Mouse (Mus musculus): ENCODE data around the gene Nub1. TPM values are rescaled to one million over a fixed set of nuclear protein-coding genes. Genes with fewer than 3 reads are reported as not detected.

Gene Nub1
- polyA plus RNA-seq, 1 experiment: not detected

DNA sequence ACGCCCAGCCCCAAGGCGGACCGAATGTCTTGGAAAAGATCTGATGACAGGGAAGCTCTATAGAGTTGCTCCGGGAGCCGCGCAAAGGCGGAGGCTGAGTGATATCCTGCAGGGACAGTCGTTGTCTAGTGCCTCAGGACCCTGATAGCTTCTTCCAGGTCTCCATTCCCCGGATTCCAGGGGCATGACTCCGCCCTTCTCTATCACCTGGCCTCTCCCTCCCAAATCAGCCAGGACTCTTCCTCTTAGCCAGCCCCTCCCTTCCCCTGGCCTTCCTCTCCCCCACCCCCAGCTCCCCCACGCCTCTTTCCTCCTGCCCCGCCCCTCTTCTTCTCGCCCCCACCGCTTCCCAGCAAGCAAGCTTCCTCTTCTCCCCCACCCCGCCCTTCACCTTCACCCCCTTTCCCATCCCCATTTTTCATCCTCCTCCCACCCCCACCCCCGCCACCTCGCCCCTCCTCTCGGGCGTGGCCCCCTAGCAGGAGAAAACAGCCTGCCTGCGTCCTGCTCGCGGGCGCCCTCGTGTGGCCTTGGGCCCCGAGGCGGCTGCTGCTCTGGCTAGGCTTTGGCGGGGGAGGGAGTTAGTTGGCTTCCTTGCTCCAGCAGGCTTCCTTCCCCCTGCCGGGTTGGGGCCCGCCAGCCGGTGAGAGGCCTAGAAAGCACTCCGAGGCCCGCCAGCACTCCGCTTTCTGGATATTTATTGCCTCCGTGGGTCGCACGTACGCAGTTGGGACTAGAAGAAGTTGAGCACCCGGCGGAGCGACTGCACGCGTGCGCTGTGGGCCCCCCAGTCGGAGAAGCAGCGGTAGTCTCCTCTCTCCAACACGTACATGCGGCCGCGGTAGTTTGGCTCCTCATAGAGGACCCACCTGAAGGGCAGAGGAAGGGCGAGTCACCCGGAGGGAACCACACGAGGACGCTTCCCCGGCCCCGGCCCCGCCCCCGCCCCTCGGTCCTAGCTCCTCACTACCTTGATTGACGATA is 65.3 kb downstream of the Nub1 start:
- WGBS: 2% methylated on average over 58 of the region's 59 CpGs
- H3K4me3 ChIP-seq (ENCODE audit: insufficient read depth, low read depth, low read length): peak overlapping the region; percentile 54
- peaks cover 16% of the 10 kb centered on the region for H3K4me1 ChIP-seq (ENCODE audit: control insufficient read depth, insufficient read depth, low read length)
- H3K27ac ChIP-seq (ENCODE audit: insufficient read depth, low read depth, low read length): peak overlapping the region; percentile 61
- peak; percentile 83 for TF ChIP-seq CTCF (IDR thresholded peaks at IDR 0.05; ENCODE audit: insufficient read depth, low read depth, low read length)
- TF ChIP-seq POLR2A (IDR thresholded peaks at IDR 0.05; ENCODE audit: insufficient read depth, low read depth, low read length): peak; percentile 39

GRCm38 (mm10) chr5:24751305-24752174 is 66.2 kb downstream of the Nub1 start:
- H3K4me3 ChIP-seq (ENCODE audit: insufficient read depth, low read depth, low read length): peak overlapping the region; percentile 54

DNA sequence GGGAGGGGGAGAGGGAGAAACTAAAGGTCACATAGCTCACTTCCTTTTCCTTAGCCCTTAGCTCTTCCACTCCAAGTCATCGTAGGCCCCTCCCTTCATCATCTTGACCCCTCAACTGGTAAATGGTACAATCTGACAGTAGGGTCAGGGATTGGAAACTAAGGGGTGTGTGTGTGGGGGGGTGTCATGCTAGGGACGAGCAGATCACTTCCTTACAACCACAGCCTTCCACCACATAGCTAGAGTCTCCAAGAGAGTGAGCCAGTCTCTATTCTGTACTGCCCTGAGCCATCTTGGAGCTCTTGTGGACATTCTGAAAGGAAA is 66.8 kb downstream of the Nub1 start:
- TF ChIP-seq POLR2A (IDR thresholded peaks at IDR 0.05; ENCODE audit: insufficient read depth, low read depth, low read length): no peak
- TF ChIP-seq CTCF (IDR thresholded peaks at IDR 0.05; ENCODE audit: insufficient read depth, low read depth, low read length): no peak
- no peak overlapping the region for H3K27ac ChIP-seq (ENCODE audit: insufficient read depth, low read depth, low read length)
- no peak overlapping the region for H3K4me3 ChIP-seq (ENCODE audit: insufficient read depth, low read depth, low read length)
- H3K4me1 ChIP-seq (ENCODE audit: control insufficient read depth, insufficient read depth, low read length): peaks cover 16% of the 10 kb centered on the region
- 31% methylated on average over 2 of the region's 2 CpGs for WGBS

More at GRCm38 (mm10) chr5:24751305-24752174, 66.2 kb downstream of the Nub1 start:
- H3K27ac ChIP-seq (ENCODE audit: insufficient read depth, low read depth, low read length): no peak overlapping the region
- 7% methylated on average over 25 of the region's 25 CpGs for WGBS
- peaks cover 16% of the 10 kb centered on the region for H3K4me1 ChIP-seq (ENCODE audit: control insufficient read depth, insufficient read depth, low read length)
- no peak for TF ChIP-seq CTCF (IDR thresholded peaks at IDR 0.05; ENCODE audit: insufficient read depth, low read depth, low read length)
- no peak for TF ChIP-seq POLR2A (IDR thresholded peaks at IDR 0.05; ENCODE audit: insufficient read depth, low read depth, low read length)

- WGBS: 54% methylated on average over 3 of the region's 3 CpGs
Observed at GRCm38 (mm10) chr5:24756931-24757330, 71.6 kb downstream of the Nub1 start.

DNA sequence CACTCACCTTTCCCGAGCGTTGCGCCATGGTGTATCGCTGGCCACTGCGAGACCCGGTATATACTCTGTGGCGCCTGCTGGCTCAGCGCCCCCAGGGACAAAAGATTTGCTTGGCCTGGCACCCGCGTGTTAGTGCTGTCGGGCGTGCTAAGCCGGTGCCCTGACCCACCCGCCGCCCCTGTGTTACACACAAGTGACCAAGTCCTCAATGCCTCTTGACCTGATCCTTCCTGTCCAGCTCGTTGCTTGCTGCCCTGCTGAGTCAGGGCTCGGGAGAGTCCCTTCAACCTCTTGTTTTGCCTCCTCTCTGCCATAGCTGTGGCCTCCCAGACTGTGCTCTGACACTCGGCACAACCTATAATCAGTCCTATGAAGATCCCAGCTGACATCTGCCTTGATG is 72.5 kb downstream of the Nub1 start, which contains the start of gene Crygn:
Gene Crygn, minus strand, starts transcription at position 193 of the 400 bp plus-strand sequence.
- Histone ChIP-seq H3K4me1 (ENCODE audit: control insufficient read depth, insufficient read depth, low read length) (no peaks in the 10 kb centered on the region), H3K27ac (ENCODE audit: insufficient read depth, low read depth, low read length) (no peak within 1 kb of the TSS)
- WGBS: 50% methylated on average over 18 of the region's 18 CpGs

More at GRCm38 (mm10) chr5:24756931-24757330, 71.6 kb downstream of the Nub1 start:
- Histone ChIP-seq H3K4me3 (ENCODE audit: insufficient read depth, low read depth, low read length) (no peak overlapping the region), H3K4me1 (ENCODE audit: control insufficient read depth, insufficient read depth, low read length) (peaks cover 2% of the 10 kb centered on the region), H3K27ac (ENCODE audit: insufficient read depth, low read depth, low read length) (no peak overlapping the region)
- no peak for TF ChIP-seq CTCF (IDR thresholded peaks at IDR 0.05; ENCODE audit: insufficient read depth, low read depth, low read length)
- TF ChIP-seq POLR2A (IDR thresholded peaks at IDR 0.05; ENCODE audit: insufficient read depth, low read depth, low read length): no peak

More for the DNA sequence above, 72.5 kb downstream of the Nub1 start, which contains the start of gene Crygn:
- TF ChIP-seq POLR2A (IDR thresholded peaks at IDR 0.05; ENCODE audit: insufficient read depth, low read depth, low read length) (no peak), CTCF (IDR thresholded peaks at IDR 0.05; ENCODE audit: insufficient read depth, low read depth, low read length) (no peak)
- no peak within 1 kb of the TSS for H3K4me3 ChIP-seq (ENCODE audit: insufficient read depth, low read depth, low read length)

Other genes with a start within 250 kb of the Nub1 start
- not detected in 2 replicates for gene Fastk, start 240.2 kb upstream of the Nub1 start, polyA plus RNA-seq (2012; ENCODE audit: insufficient read depth, insufficient read length, low replicate concordance, missing spikeins)
- not detected in 2 replicates for gene Tmub1, start 237.7 kb upstream of the Nub1 start, polyA plus RNA-seq (2012; ENCODE audit: insufficient read depth, insufficient read length, low replicate concordance, missing spikeins)
- not detected in 2 replicates for gene Agap3, start 233.4 kb upstream of the Nub1 start, polyA plus RNA-seq (2012; ENCODE audit: insufficient read depth, insufficient read length, low replicate concordance, missing spikeins)
- gene Gbx1, start 158.3 kb upstream of the Nub1 start, polyA plus RNA-seq (2012; ENCODE audit: insufficient read depth, insufficient read length, low replicate concordance, missing spikeins): not detected in 2 replicates
- gene Asb10, start 144.6 kb upstream of the Nub1 start, polyA plus RNA-seq (2012; ENCODE audit: insufficient read depth, insufficient read length, low replicate concordance, missing spikeins): not detected in 2 replicates
- gene 4931409K22Rik, start 128.7 kb upstream of the Nub1 start, polyA plus RNA-seq (2012; ENCODE audit: insufficient read depth, insufficient read length, low replicate concordance, missing spikeins): not detected in 2 replicates
- not detected in 2 replicates for gene Abcf2, start 108.1 kb upstream of the Nub1 start, polyA plus RNA-seq (2012; ENCODE audit: insufficient read depth, insufficient read length, low replicate concordance, missing spikeins)
- not detected in 2 replicates for gene Chpf2, start 98.8 kb upstream of the Nub1 start, polyA plus RNA-seq (2012; ENCODE audit: insufficient read depth, insufficient read length, low replicate concordance, missing spikeins)
- gene Smarcd3, start 61.1 kb upstream of the Nub1 start, polyA plus RNA-seq (2012; ENCODE audit: insufficient read depth, insufficient read length, low replicate concordance, missing spikeins): not detected in 2 replicates
- not detected in 2 replicates for gene Wdr86, start 45.2 kb downstream of the Nub1 start, polyA plus RNA-seq (2012; ENCODE audit: insufficient read depth, insufficient read length, low replicate concordance, missing spikeins)
- gene Crygn, start 72.5 kb downstream of the Nub1 start, polyA plus RNA-seq (2012; ENCODE audit: insufficient read depth, insufficient read length, low replicate concordance, missing spikeins): not detected in 2 replicates
- not detected in 2 replicates for gene Rheb, start 157.1 kb downstream of the Nub1 start, polyA plus RNA-seq (2012; ENCODE audit: insufficient read depth, insufficient read length, low replicate concordance, missing spikeins)

Measured in olfactory bulb, adult 2 months (tissue).